Mouse (Mus musculus) liver, adult 2 months (tissue): Measurements from ENCODE around the gene Snapc1. TPM values are rescaled to one million over a fixed set of nuclear protein-coding genes. Genes with fewer than 3 reads are reported as not detected.

Experiments used
- DNase-seq: peaks from one replicate; pipeline ENCODE4 v3.0.0-alpha.2; 2011; ENCODE audit warnings: low read depth, low spot score; ENCODE audit errors: extremely low read depth
- H3K27ac ChIP-seq: fragments of 200-500 bp; replicated peaks from 2 replicates; pipeline ENCODE4 v1.5.1; 2012; ENCODE audit warnings: low read depth, mild to moderate bottlenecking, control low read depth, inconsistent platforms, low read length; ENCODE audit not compliant: insufficient read depth
- H3K27me3 ChIP-seq: fragments of 200-500 bp; 2 replicates; pipeline ENCODE4 v1.6.1; 2012; ENCODE audit warnings: mild to moderate bottlenecking, moderate library complexity, low read length, inconsistent platforms; ENCODE audit not compliant: control insufficient read depth, insufficient read depth
- H3K36me3 ChIP-seq: fragments of 200-500 bp; 2 replicates; pipeline ENCODE4 v1.6.1; 2012; ENCODE audit warnings: low read length, inconsistent platforms; ENCODE audit not compliant: control insufficient read depth, insufficient read depth
- H3K4me1 ChIP-seq: fragments of 200-500 bp; 2 replicates; pipeline ENCODE4 v1.6.1; 2011; ENCODE audit warnings: low read length; ENCODE audit not compliant: control insufficient read depth, insufficient read depth
- H3K4me3 ChIP-seq: fragments of 200-500 bp; 2 replicates; pipeline ENCODE4 v1.5.1; 2011; ENCODE audit warnings: low read depth, mild to moderate bottlenecking, control low read depth, low read length, moderate library complexity; ENCODE audit not compliant: insufficient read depth
- H3K79me2 ChIP-seq: fragments of 200-500 bp; 2 replicates; pipeline ENCODE4 v1.6.1; 2012; ENCODE audit warnings: inconsistent platforms, mild to moderate bottlenecking, low read length, moderate library complexity; ENCODE audit not compliant: control insufficient read depth, insufficient read depth
- H3K9ac ChIP-seq: fragments of 200-500 bp; 2 replicates; pipeline ENCODE4 v1.6.1; 2012; ENCODE audit warnings: low read depth, mild to moderate bottlenecking, control low read depth, inconsistent platforms, low read length
- CTCF ChIP-seq: fragments of 200-500 bp; IDR thresholded peaks from 2 replicates; pipeline ENCODE4 v1.5.1; 2011; ENCODE audit warnings: low read depth, low read length, control low read depth
- POLR2A ChIP-seq: fragments of 200-500 bp; IDR thresholded peaks from 2 replicates; pipeline ENCODE4 v1.6.1; 2011; ENCODE audit warnings: low read length, control low read depth; ENCODE audit not compliant: insufficient read depth; ENCODE audit errors: extremely low read depth
- WGBS: fragments of 180-500 bp; shearing (Covaris S2); methylation state at CpG from one replicate; pipeline ENCODE4 v1.1.7; 2018; 5-methylcytosine and 5-hydroxymethylcytosine counted together
- polyA plus RNA-seq: library from polyadenylated mRNA; depleted of rRNA; stranded (reverse); fragments of >200 nt; gene quantifications from 2 replicates; pipeline ENCODE4 v1.2.3, GENCODE M21; 2012
- total RNA-seq: library from RNA; depleted of rRNA; stranded (reverse); fragments of >200 nt; gene quantifications from 2 replicates; pipeline ENCODE4 v1.2.3, GENCODE M21; 2014

Gene Snapc1
- total and polyA plus RNA-seq, 2 experiments = 4.4 to 6.0 TPM

GRCm38 (mm10) chr12:73996906-73997296 lies 32.6 kb downstream of the Snapc1 start:
- H3K27me3 ChIP-seq = peaks cover 7% of the 10 kb centered on the region; the same call in 1 of the 2 replicates
- H3K4me1 ChIP-seq = no peaks in the 10 kb centered on the region
- 61% methylated on average over 12 of the region's 12 CpGs for whole genome bisulfite sequencing
- TF ChIP-seq POLR2A (no peak), CTCF (no peak)
- no peaks in the 10 kb centered on the region for H3K36me3 ChIP-seq
- no peak for DNase-seq
- H3K4me3 ChIP-seq = no peak overlapping the region
- H3K27ac ChIP-seq = no peak overlapping the region
- no peak overlapping the region for H3K9ac ChIP-seq
- no peaks in the 10 kb centered on the region for H3K79me2 ChIP-seq

DNA sequence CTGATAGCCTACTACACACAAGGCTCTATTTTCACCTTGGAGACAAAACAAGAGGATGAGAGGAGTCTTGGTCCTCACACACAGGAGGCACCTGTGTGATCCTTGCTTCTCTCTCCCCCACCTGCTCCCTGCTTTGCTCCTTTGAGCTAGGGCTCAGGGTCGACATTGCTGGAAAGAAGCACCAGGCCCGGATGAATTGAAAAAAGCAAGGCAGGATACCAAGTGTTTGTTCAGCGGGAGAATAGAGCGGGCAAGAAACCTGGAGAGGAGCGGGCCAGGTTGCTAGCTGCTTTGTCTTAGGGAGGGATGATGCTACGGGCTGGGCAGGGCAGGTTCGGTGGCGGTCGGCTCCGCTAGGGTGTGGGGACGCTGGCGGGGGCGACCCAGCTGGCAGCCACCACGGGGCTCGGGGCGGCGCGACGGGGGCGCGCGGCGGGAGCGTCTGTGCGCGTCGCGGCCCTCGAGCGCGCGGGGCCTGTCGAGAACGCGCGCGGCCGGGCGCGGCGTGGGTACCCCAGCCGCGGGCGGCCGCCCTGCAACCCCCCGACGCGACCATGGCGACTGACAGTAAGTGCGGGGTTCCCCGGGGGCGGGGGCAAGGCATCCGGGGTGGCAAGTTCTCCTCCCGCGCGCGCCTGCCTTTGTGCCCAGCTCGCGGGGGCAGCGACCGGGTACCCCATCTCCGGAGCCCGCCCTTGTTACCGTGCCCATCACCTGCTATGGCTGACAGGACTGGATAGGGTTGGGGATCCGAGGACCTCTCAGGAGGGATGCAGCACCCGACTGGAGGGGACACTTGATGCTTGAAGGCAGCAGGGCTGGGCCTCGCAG lies 33.2 kb downstream of the Snapc1 start, which contains the start of gene Syt16:
Gene Syt16 (plus strand): TSS at position 365 of the 831 bp plus-strand sequence.
- 3% methylated on average over 67 of the region's 67 CpGs for WGBS
- Histone ChIP-seq H3K9ac (no peak within 1 kb of the TSS), H3K36me3 (no peaks in the 10 kb centered on the region), H3K4me3 (no peak within 1 kb of the TSS), H3K4me1 (no peaks in the 10 kb centered on the region), H3K27me3 (peaks cover 7% of the 10 kb centered on the region; the same call in 1 of the 2 replicates), H3K79me2 (no peaks in the 10 kb centered on the region), H3K27ac (no peak within 1 kb of the TSS)
- DNase-seq = no peak
- no peak for TF ChIP-seq CTCF
- TF ChIP-seq POLR2A = no peak

DNA sequence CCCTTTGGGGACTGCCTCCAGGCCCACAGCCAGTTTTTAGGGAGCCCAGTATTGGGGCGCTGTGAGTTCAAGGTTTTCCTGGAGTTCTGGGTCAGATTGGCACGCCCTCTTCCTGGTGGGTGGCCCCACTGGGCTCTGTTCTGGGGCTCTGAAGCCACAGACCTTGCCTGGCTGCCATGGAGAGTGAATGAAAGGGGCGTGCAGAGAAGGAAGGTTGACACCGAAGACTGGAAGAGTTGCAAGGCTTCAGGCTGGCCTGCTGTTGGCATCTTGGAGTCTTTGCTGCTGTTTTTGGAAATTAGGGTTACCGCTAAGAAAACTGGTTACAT lies 33.8 kb downstream of the Snapc1 start:
- H3K79me2 ChIP-seq = no peaks in the 10 kb centered on the region
- no peak overlapping the region for H3K4me3 ChIP-seq
- WGBS = 46% methylated on average over 5 of the region's 5 CpGs
- no peak overlapping the region for H3K27ac ChIP-seq
- H3K9ac ChIP-seq = no peak overlapping the region
- TF ChIP-seq CTCF (no peak), POLR2A (no peak)
- no peak for DNase-seq
- H3K27me3 ChIP-seq = peaks cover 7% of the 10 kb centered on the region; the same call in 1 of the 2 replicates
- no peaks in the 10 kb centered on the region for H3K36me3 ChIP-seq
- H3K4me1 ChIP-seq = no peaks in the 10 kb centered on the region

- Histone ChIP-seq H3K4me3 (no peak overlapping the region), H3K27me3 (peaks cover 4% of the 10 kb centered on the region), H3K36me3 (no peaks in the 10 kb centered on the region), H3K9ac (no peak overlapping the region), H3K79me2 (no peaks in the 10 kb centered on the region), H3K4me1 (no peaks in the 10 kb centered on the region), H3K27ac (no peak overlapping the region)
- WGBS = 85% methylated on average over 9 of the region's 9 CpGs
- DNase-seq = no peak
- TF ChIP-seq POLR2A = no peak
These were observed 38.2 kb downstream of the Snapc1 start for GRCm38 (mm10) chr12:74002449-74002848.

DNA sequence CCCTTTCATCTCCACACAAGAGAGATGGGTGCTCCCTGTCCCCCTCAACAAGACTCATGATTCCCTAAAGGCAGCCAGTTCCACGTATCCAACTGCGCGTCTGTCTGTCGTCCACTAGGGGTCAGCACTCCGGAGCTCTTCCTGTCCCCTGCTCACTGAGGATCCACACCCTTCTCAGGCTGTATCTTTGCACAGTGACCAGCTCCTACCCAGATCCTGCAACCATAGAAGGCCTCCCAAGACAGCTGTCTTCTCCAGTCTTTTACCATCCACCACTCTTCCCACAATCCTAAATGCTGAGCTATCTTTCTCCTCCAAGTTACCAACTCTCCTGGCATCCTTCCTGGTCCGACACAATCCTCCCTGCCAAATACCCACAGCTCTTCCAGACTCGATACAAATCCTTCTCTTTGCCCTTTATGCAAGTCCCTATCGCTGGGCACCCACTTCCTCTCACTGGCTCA lies 45.2 kb downstream of the Snapc1 start:
- DNase-seq = peak; percentile 26
- H3K4me1 ChIP-seq = no peaks in the 10 kb centered on the region
- no peak overlapping the region for H3K27ac ChIP-seq
- H3K36me3 ChIP-seq = no peaks in the 10 kb centered on the region
- no peaks in the 10 kb centered on the region for H3K79me2 ChIP-seq
- TF ChIP-seq POLR2A (no peak), CTCF (peak; percentile 93)
- H3K9ac ChIP-seq = no peak overlapping the region
- WGBS = 22% methylated on average over 8 of the region's 8 CpGs
- H3K4me3 ChIP-seq = no peak overlapping the region
- H3K27me3 ChIP-seq = peaks cover 3% of the 10 kb centered on the region; the same call in 1 of the 2 replicates

DNA sequence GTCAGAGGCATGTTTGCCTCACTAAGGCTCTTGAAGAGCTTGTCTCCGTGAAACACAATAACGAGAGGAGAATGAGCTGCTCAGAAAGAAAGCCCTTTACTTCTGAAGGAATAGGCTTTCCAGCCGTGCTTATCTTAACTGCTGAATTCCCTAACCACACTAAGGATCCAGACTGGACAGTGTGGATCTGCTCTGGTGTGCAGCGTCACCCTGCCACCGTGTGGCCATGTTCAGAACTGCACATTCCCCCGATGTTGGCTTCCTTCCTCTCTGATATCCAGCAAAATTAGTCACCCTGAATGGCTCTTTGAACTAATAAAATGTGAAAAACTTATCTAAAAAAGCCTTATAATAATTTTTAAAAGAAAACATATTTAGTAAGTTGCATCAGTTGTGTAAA lies 49.5 kb downstream of the Snapc1 start:
- peak; percentile 39 for DNase-seq
- no peak overlapping the region for H3K9ac ChIP-seq
- H3K79me2 ChIP-seq = no peaks in the 10 kb centered on the region
- no peaks in the 10 kb centered on the region for H3K36me3 ChIP-seq
- H3K27ac ChIP-seq = no peak overlapping the region
- peaks cover 3% of the 10 kb centered on the region; the same call in 1 of the 2 replicates for H3K27me3 ChIP-seq
- peak; percentile 100 for TF ChIP-seq CTCF
- no peak for TF ChIP-seq POLR2A
- no peak overlapping the region for H3K4me3 ChIP-seq
- WGBS = 1% methylated on average over 6 of the region's 6 CpGs
- no peaks in the 10 kb centered on the region for H3K4me1 ChIP-seq
